Mouse (Mus musculus): ENCODE measurements around the gene Adamts14.

DNA sequence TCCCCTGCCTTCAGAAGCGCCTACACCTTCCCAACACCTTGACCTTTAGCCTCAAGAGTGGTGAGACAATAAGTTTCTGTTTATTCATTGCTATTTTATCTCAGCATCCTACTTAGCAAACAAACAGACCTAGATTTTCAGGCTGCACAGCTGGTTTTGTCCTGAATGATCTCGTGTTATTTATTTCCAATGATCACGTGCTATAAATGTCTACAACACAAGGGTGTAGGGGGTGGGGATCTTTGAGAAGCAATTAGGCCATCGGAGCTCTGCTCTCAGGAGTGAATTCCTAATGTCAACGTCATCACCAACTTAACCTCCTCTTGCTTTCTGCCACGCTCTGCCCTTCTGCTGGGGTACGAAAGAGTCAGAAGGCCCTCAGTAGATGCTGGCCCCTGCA, 113.1 kb downstream of the Adamts14 start:
- TF ChIP-seq CTCF (IDR thresholded peaks at IDR 0.05; ENCODE audit: low read depth) (no peak), EP300 (IDR thresholded peaks at IDR 0.05; ENCODE audit: low read depth) (no peak)

Data from heart, postnatal 0 days (tissue).